Mouse (Mus musculus) heart, embryonic 16.5 days (tissue): ENCODE results near the gene Pak6. TPM values are rescaled to one million over a fixed set of nuclear protein-coding genes. Genes with fewer than 3 reads are reported as not detected.

Experiments
- ATAC-seq: fragments of 200-750 bp; cut with Nextera tagmentation; replicated peaks from 2 replicates; pipeline ENCODE4 v1.8.0; 2017; ENCODE audit warnings: moderate number of reproducible peaks; ENCODE audit not compliant: insufficient read depth, low FRiP score; ENCODE audit errors: extremely low read depth
- H3K27ac ChIP-seq: fragments of 300-500 bp; sonication (generic); 2 replicates; pipeline ENCODE4 v1.5.1; 2014; ENCODE audit warnings: mild to moderate bottlenecking, low read length, control low read depth, moderate library complexity
- H3K27me3 ChIP-seq: fragments of 300-500 bp; sonication (generic); 2 replicates; pipeline ENCODE4 v1.6.1; 2014; ENCODE audit warnings: low read length, mixed read lengths; ENCODE audit not compliant: control insufficient read depth, insufficient read depth
- H3K36me3 ChIP-seq: fragments of 300-500 bp; sonication (generic); 2 replicates; pipeline ENCODE4 v1.6.1; 2014; ENCODE audit not compliant: control insufficient read depth, insufficient read depth
- H3K4me1 ChIP-seq: fragments of 300-500 bp; sonication (generic); 2 replicates; pipeline ENCODE4 v1.6.1; 2014; ENCODE audit warnings: low read length, mixed read lengths; ENCODE audit not compliant: control insufficient read depth, insufficient read depth
- H3K4me2 ChIP-seq: fragments of 300-500 bp; sonication (generic); 2 replicates; pipeline ENCODE4 v1.6.1; 2014; ENCODE audit warnings: low read depth, mild to moderate bottlenecking, control low read depth, low read length
- H3K4me3 ChIP-seq: fragments of 300-500 bp; sonication (generic); 2 replicates; pipeline ENCODE4 v1.5.1; 2014; ENCODE audit warnings: mild to moderate bottlenecking, control low read depth, low read length
- H3K9ac ChIP-seq: fragments of 300-500 bp; sonication (generic); 2 replicates; pipeline ENCODE4 v1.6.1; 2014; ENCODE audit warnings: low read length, control low read depth
- H3K9me3 ChIP-seq: fragments of 300-500 bp; sonication (generic); replicated peaks from 2 replicates; pipeline ENCODE4 v1.6.1; 2016; ENCODE audit warnings: low read length; ENCODE audit not compliant: control insufficient read depth
- WGBS: fragments of 180-500 bp; shearing (Covaris S2); extraction: QIAGEN DNeasy Blood & Tissue Kit; methylation state at CpG from one replicate; pipeline ENCODE4 v1.1.7; 2014; 5-methylcytosine and 5-hydroxymethylcytosine counted together
- polyA plus RNA-seq: library from polyadenylated mRNA; unstranded; fragments of >200 nt; fragmentation: Nextera tagmentation; extraction: Ambion mirVana; gene quantifications from 2 replicates; pipeline ENCODE4 v1.2.1, GENCODE M21; 2015

Gene Pak6
- polyA plus RNA-seq, 1 experiment from 2014 or later, result 9.8 TPM

- no peak overlapping the region for H3K4me3 ChIP-seq
- no peaks in the 10 kb centered on the region for H3K9me3 ChIP-seq
- 74% methylated on average over 1 of the region's 1 CpGs for WGBS
Observed at GRCm38 (mm10) chr2:118671728-118672127, 8.6 kb downstream of the Pak6 start.

GRCm38 (mm10) chr2:118673686-118674465, 10.8 kb downstream of the Pak6 start:
- no peaks in the 10 kb centered on the region for H3K36me3 ChIP-seq
- H3K27me3 ChIP-seq, result peaks cover 34% of the 10 kb centered on the region
- H3K27ac ChIP-seq, result no peak overlapping the region
- no peaks in the 10 kb centered on the region for H3K9me3 ChIP-seq
- no peak overlapping the region for H3K4me3 ChIP-seq
- WGBS, result 43% methylated on average over 15 of the region's 15 CpGs
- no peak overlapping the region for H3K9ac ChIP-seq
- no peak overlapping the region for H3K4me2 ChIP-seq
- H3K4me1 ChIP-seq, result peaks cover 22% of the 10 kb centered on the region
- no peak for ATAC-seq

More at GRCm38 (mm10) chr2:118671728-118672127, 8.6 kb downstream of the Pak6 start:
- H3K27me3 ChIP-seq, result peaks cover 25% of the 10 kb centered on the region
- no peak overlapping the region for H3K4me2 ChIP-seq
- ATAC-seq, result no peak
- H3K36me3 ChIP-seq, result no peaks in the 10 kb centered on the region
- peaks cover 23% of the 10 kb centered on the region for H3K4me1 ChIP-seq
- no peak overlapping the region for H3K9ac ChIP-seq
- H3K27ac ChIP-seq, result no peak overlapping the region

- 32% methylated on average over 7 of the region's 7 CpGs for WGBS
- ATAC-seq, result no peak
- H3K4me2 ChIP-seq, result no peak overlapping the region
- H3K27me3 ChIP-seq, result peaks cover 39% of the 10 kb centered on the region
- H3K9me3 ChIP-seq, result no peaks in the 10 kb centered on the region
- H3K4me1 ChIP-seq, result peaks cover 18% of the 10 kb centered on the region
- H3K36me3 ChIP-seq, result no peaks in the 10 kb centered on the region
- no peak overlapping the region for H3K9ac ChIP-seq
- no peak overlapping the region for H3K4me3 ChIP-seq
- H3K27ac ChIP-seq, result no peak overlapping the region
Observed at GRCm38 (mm10) chr2:118674500-118674899, 11.4 kb downstream of the Pak6 start.

GRCm38 (mm10) chr2:118676839-118677741, 14.0 kb downstream of the Pak6 start:
- ATAC-seq, result peak; percentile 25; the same call in 1 of the 2 replicates
- 1% methylated on average over 84 of the region's 89 CpGs for WGBS
- Histone ChIP-seq H3K4me2 (peak overlapping the region; percentile 99), H3K4me1 (peaks cover 11% of the 10 kb centered on the region), H3K9ac (peak overlapping the region; percentile 80), H3K4me3 (peak overlapping the region; percentile 67), H3K36me3 (no peaks in the 10 kb centered on the region), H3K27ac (no peak overlapping the region), H3K27me3 (peaks cover 39% of the 10 kb centered on the region), H3K9me3 (no peaks in the 10 kb centered on the region)

- Histone ChIP-seq H3K4me2 (peak overlapping the region; percentile 99), H3K27me3 (peaks cover 39% of the 10 kb centered on the region), H3K27ac (no peak overlapping the region), H3K4me1 (peaks cover 17% of the 10 kb centered on the region), H3K9me3 (no peaks in the 10 kb centered on the region), H3K36me3 (no peaks in the 10 kb centered on the region), H3K9ac (peak overlapping the region; percentile 80), H3K4me3 (peak overlapping the region; percentile 67)
- WGBS, result 22% methylated on average over 4 of the region's 4 CpGs
- no peak for ATAC-seq
Observed at GRCm38 (mm10) chr2:118677817-118678216, 14.7 kb downstream of the Pak6 start.

- no peaks in the 10 kb centered on the region for H3K36me3 ChIP-seq
- no peaks in the 10 kb centered on the region for H3K9me3 ChIP-seq
- peaks cover 33% of the 10 kb centered on the region for H3K27me3 ChIP-seq
- no peak overlapping the region for H3K4me3 ChIP-seq
- H3K27ac ChIP-seq, result no peak overlapping the region
- peaks cover 22% of the 10 kb centered on the region for H3K4me1 ChIP-seq
- no peak overlapping the region for H3K9ac ChIP-seq
- WGBS, result 60% methylated on average over 3 of the region's 3 CpGs
- H3K4me2 ChIP-seq, result no peak overlapping the region
- ATAC-seq, result no peak
Observed at GRCm38 (mm10) chr2:118679577-118679976, 16.5 kb downstream of the Pak6 start.

- Histone ChIP-seq H3K27me3 (peaks cover 22% of the 10 kb centered on the region), H3K4me3 (no peak overlapping the region), H3K9me3 (no peaks in the 10 kb centered on the region), H3K4me1 (peaks cover 22% of the 10 kb centered on the region), H3K36me3 (no peaks in the 10 kb centered on the region), H3K4me2 (no peak overlapping the region), H3K9ac (no peak overlapping the region), H3K27ac (no peak overlapping the region)
- WGBS, result 89% methylated on average over 6 of the region's 6 CpGs
- ATAC-seq, result no peak
Observed at GRCm38 (mm10) chr2:118680926-118681325, 17.8 kb downstream of the Pak6 start.

GRCm38 (mm10) chr2:118682544-118683260, 19.6 kb downstream of the Pak6 start:
- Histone ChIP-seq H3K36me3 (no peaks in the 10 kb centered on the region), H3K27ac (peak overlapping the region; percentile 62), H3K4me3 (no peak overlapping the region), H3K9ac (no peak overlapping the region), H3K4me1 (peaks cover 22% of the 10 kb centered on the region), H3K4me2 (no peak overlapping the region), H3K27me3 (peaks cover 12% of the 10 kb centered on the region), H3K9me3 (no peaks in the 10 kb centered on the region)
- ATAC-seq, result peak; percentile 71
- 34% methylated on average over 8 of the region's 8 CpGs for WGBS
